Comparison of ENCODE assay signal across 21 mouse cellular contexts in the genomic region with DNA sequence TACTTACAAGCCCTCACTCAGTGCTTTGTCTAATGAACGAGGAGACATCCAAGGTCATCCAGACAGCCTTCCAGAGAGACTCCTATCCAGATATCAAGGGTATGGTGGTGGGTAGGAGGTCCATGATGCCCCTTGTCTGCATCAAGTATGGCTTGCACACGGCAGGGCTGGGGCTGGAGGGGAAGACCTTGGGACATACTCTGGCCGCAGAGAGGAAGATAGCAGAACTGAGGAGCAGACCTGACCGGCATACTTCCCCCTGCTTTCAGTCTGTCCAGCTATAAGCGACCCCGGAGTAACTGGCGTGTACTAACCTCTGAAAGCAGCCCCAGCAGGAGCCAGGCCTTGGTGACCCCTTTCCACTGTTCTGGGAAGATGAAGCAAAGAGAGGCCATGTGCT. TPM values are rescaled to one million over a fixed set of nuclear protein-coding genes. Genes with fewer than 3 reads are reported as not detected.
"Had no signal": no experiment of that assay in that cellular context is flagged by ENCODE, and none has a peak within 500 bp of the region (broad histone marks: within the 10 kb centered on the region; RNA-seq: fewer than 3 reads in every experiment).

No protein-coding gene starts in this region.

- H3K4me3 ChIP-seq: liver, embryonic 15.5 days; lung, embryonic 15.5 days; midbrain, embryonic 13.5 days; midbrain, embryonic 15.5 days; neural tube, embryonic 12.5 days had no signal

- H3K9me3 ChIP-seq: liver, embryonic 15.5 days; lung, embryonic 15.5 days; megakaryocyte, embryonic 14.5 days; midbrain, embryonic 13.5 days; midbrain, embryonic 15.5 days; neural tube, embryonic 12.5 days had no signal

- H3K27ac ChIP-seq: liver, embryonic 15.5 days; lung, embryonic 15.5 days; macrophage; midbrain, embryonic 13.5 days; midbrain, embryonic 15.5 days; neural tube, embryonic 12.5 days had no signal

- H3K27me3 ChIP-seq: liver, embryonic 15.5 days; lung, embryonic 15.5 days; midbrain, embryonic 13.5 days; midbrain, embryonic 15.5 days; neural tube, embryonic 12.5 days had no signal

- DNase-seq: liver, postnatal 0 days; lung, adult 2 months; lung, postnatal 14 days; lung, postnatal 36 days; retina, postnatal 1 day; right cerebral cortex, adult 18-20 months; right cerebral cortex, postnatal 25 days; right cerebral cortex, postnatal 4 days; spleen, adult 18-20 months; thymus, adult 18-20 months; thymus, postnatal 14 days; thymus, postnatal 36 days had no signal

- H3K9ac ChIP-seq: liver, embryonic 15.5 days; liver, postnatal 0 days; lung, embryonic 15.5 days; midbrain, embryonic 13.5 days; midbrain, embryonic 15.5 days; neural tube, embryonic 12.5 days had no signal

- H3K4me2 ChIP-seq: liver, embryonic 15.5 days; lung, embryonic 15.5 days; midbrain, embryonic 11.5 days; midbrain, embryonic 13.5 days; midbrain, embryonic 15.5 days; neural tube, embryonic 12.5 days had no signal

- ATAC-seq: liver, postnatal 0 days; lung, postnatal 0 days; midbrain, embryonic 13.5 days; midbrain, embryonic 15.5 days had no signal

- H3K36me3 ChIP-seq: liver, embryonic 15.5 days; lung, embryonic 15.5 days; midbrain, embryonic 13.5 days; midbrain, embryonic 15.5 days; neural tube, embryonic 12.5 days had no signal

- H3K4me1 ChIP-seq: lung, embryonic 15.5 days; midbrain, embryonic 13.5 days; midbrain, embryonic 15.5 days; neural tube, embryonic 12.5 days had no signal

RNA-seq across cellular contexts. Expression of gene Nlrc5, which starts 24.6 kb away (rescaled TPM):
- polyA plus RNA-seq: midbrain, embryonic 11.5 days had no signal
